Mouse (Mus musculus): ENCODE measurements around the gene Ccdc177. TPM values are rescaled to one million over a fixed set of nuclear protein-coding genes. Genes with fewer than 3 reads are reported as not detected.

Ccdc177 gene
- polyA plus RNA-seq, 1 experiment: not detected

GRCm38 (mm10) chr12:80724853-80725559 is 35.5 kb downstream of the Ccdc177 start:
- TF ChIP-seq CTCF (IDR thresholded peaks at IDR 0.05; ENCODE audit: low read depth, low read length): peak; percentile 67
- TF ChIP-seq POLR2A (IDR thresholded peaks at IDR 0.05; ENCODE audit: borderline replicate concordance, low read depth, low read length): no peak
- Histone ChIP-seq H3K4me3 (ENCODE audit: insufficient read depth, low read length) (no peak overlapping the region), H3K4me1 (ENCODE audit: control insufficient read depth, insufficient read depth, low read length) (peaks cover 8% of the 10 kb centered on the region), H3K27ac (ENCODE audit: insufficient read depth, low read depth, low read length) (no peak overlapping the region)

DNA sequence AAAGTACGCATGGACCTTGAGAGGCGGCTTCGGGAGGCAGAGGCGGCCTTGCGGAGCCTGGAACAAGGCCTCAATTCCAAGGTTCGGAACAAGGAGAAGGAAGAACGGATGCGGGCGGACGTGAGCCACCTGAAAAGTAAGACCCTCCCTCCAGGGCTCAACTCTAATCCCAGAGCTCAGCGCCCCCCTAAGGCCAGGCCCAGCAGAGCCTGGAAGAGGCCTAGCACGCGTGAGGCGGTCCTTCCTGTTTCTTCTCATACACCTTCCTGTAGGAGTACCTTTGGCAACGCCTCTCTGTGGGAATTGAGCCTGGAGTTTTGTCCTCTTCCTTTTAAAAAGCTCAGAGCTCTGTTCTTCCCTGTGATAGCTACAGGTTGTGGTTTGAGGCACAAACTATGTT is 39.0 kb downstream of the Ccdc177 start:
- no peak overlapping the region for H3K27ac ChIP-seq (ENCODE audit: insufficient read depth, low read depth, low read length)
- H3K4me3 ChIP-seq (ENCODE audit: insufficient read depth, low read length): no peak overlapping the region
- no peaks in the 10 kb centered on the region for H3K4me1 ChIP-seq (ENCODE audit: control insufficient read depth, insufficient read depth, low read length)
- TF ChIP-seq POLR2A (IDR thresholded peaks at IDR 0.05; ENCODE audit: borderline replicate concordance, low read depth, low read length) (no peak), CTCF (IDR thresholded peaks at IDR 0.05; ENCODE audit: low read depth, low read length) (no peak)

- no peak for TF ChIP-seq POLR2A (IDR thresholded peaks at IDR 0.05; ENCODE audit: borderline replicate concordance, low read depth, low read length)
- TF ChIP-seq CTCF (IDR thresholded peaks at IDR 0.05; ENCODE audit: low read depth, low read length): no peak
- no peaks in the 10 kb centered on the region for H3K4me1 ChIP-seq (ENCODE audit: control insufficient read depth, insufficient read depth, low read length)
- H3K4me3 ChIP-seq (ENCODE audit: insufficient read depth, low read length): no peak overlapping the region
- no peak overlapping the region for H3K27ac ChIP-seq (ENCODE audit: insufficient read depth, low read depth, low read length)
Observed at GRCm38 (mm10) chr12:80720507-80720906, 40.0 kb downstream of the Ccdc177 start.

GRCm38 (mm10) chr12:80719141-80719540 is 41.3 kb downstream of the Ccdc177 start:
- no peaks in the 10 kb centered on the region for H3K4me1 ChIP-seq (ENCODE audit: control insufficient read depth, insufficient read depth, low read length)
- H3K27ac ChIP-seq (ENCODE audit: insufficient read depth, low read depth, low read length): no peak overlapping the region
- no peak overlapping the region for H3K4me3 ChIP-seq (ENCODE audit: insufficient read depth, low read length)
- TF ChIP-seq CTCF (IDR thresholded peaks at IDR 0.05; ENCODE audit: low read depth, low read length) (no peak), POLR2A (IDR thresholded peaks at IDR 0.05; ENCODE audit: borderline replicate concordance, low read depth, low read length) (no peak)

DNA sequence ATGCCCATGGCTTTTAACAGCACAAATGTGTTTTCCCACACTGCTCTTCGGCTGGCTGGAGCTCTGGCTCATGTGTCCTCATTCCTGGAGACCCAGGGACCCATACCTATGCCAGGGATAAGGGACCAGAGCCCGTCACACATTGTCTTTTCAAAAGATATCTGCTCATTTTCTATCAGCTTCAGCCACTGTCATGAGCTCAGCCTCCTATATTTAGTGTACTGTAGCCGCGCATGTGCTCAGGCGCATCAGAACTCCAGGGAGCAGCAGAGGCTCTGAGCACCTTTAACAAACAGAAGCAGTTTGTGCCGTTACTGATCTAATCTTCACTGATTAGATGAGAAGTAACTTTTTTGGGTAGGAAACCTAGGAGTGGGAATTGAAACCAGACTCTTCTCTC is 44.6 kb downstream of the Ccdc177 start:
- H3K4me1 ChIP-seq (ENCODE audit: control insufficient read depth, insufficient read depth, low read length): no peaks in the 10 kb centered on the region
- TF ChIP-seq CTCF (IDR thresholded peaks at IDR 0.05; ENCODE audit: low read depth, low read length) (no peak), POLR2A (IDR thresholded peaks at IDR 0.05; ENCODE audit: borderline replicate concordance, low read depth, low read length) (no peak)
- no peak overlapping the region for H3K27ac ChIP-seq (ENCODE audit: insufficient read depth, low read depth, low read length)
- H3K4me3 ChIP-seq (ENCODE audit: insufficient read depth, low read length): no peak overlapping the region

GRCm38 (mm10) chr12:80706915-80707604 is 53.4 kb downstream of the Ccdc177 start:
- TF ChIP-seq CTCF (IDR thresholded peaks at IDR 0.05; ENCODE audit: low read depth, low read length) (no peak), POLR2A (IDR thresholded peaks at IDR 0.05; ENCODE audit: borderline replicate concordance, low read depth, low read length) (no peak)

DNA sequence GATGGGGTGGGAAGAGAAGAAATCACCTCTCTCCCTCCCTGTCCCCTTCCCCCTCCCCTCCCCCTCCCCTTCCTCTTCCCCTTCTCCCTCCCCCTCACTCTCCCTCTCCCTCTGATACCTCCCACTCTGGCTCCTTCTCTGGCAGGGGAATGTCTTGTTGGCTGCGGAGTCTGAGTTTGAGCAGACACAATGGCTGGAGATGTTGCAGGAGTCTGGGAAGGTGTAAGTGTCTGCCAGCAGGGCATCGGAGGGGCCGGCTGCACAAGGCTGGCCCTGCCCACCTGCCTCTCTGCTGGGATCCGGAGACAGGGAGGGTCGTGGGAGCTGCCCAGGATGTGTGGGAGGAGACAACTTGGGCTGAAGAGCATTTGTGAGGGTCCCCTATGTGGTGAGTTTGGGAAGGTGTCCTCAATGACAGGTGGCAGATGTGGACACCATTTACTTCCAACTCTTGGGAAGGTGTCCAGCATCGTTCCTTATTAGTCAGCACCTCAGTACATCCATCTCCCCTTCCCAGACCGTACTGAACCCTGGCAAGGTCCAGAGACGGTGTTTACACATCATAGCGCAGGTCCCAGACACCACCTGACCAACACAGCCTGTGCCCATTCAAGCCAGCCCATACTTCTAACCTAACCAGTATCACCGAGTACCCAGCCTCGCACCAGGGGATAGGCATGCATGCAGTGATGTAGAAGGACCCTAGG is 54.1 kb downstream of the Ccdc177 start:
- no peaks in the 10 kb centered on the region for H3K4me1 ChIP-seq (ENCODE audit: control insufficient read depth, insufficient read depth, low read length)
- no peak overlapping the region for H3K4me3 ChIP-seq (ENCODE audit: insufficient read depth, low read length)
- no peak overlapping the region for H3K27ac ChIP-seq (ENCODE audit: insufficient read depth, low read depth, low read length)
- TF ChIP-seq CTCF (IDR thresholded peaks at IDR 0.05; ENCODE audit: low read depth, low read length) (no peak), POLR2A (IDR thresholded peaks at IDR 0.05; ENCODE audit: borderline replicate concordance, low read depth, low read length) (no peak)

More at GRCm38 (mm10) chr12:80706915-80707604, 53.4 kb downstream of the Ccdc177 start:
- no peaks in the 10 kb centered on the region for H3K4me1 ChIP-seq (ENCODE audit: control insufficient read depth, insufficient read depth, low read length)
- H3K27ac ChIP-seq (ENCODE audit: insufficient read depth, low read depth, low read length): no peak overlapping the region
- no peak overlapping the region for H3K4me3 ChIP-seq (ENCODE audit: insufficient read depth, low read length)

Other genes with a start within 250 kb of the Ccdc177 start
- gene Galnt16, start 242.4 kb downstream of the Ccdc177 start, polyA plus RNA-seq (2012; ENCODE audit: insufficient read depth, insufficient read length, missing spikeins): not detected in 2 replicates
- 22.0 and 25.9 TPM in 2 replicates for gene Slc39a9, start 116.8 kb downstream of the Ccdc177 start, polyA plus RNA-seq (2012; ENCODE audit: insufficient read depth, insufficient read length, missing spikeins)
- gene Erh, start 116.3 kb downstream of the Ccdc177 start, polyA plus RNA-seq (2012; ENCODE audit: insufficient read depth, insufficient read length, missing spikeins): 30.6 and 31.9 TPM in 2 replicates
- not detected in 2 replicates for gene Plekhd1, start 68.1 kb downstream of the Ccdc177 start, polyA plus RNA-seq (2012; ENCODE audit: insufficient read depth, insufficient read length, missing spikeins)
- gene Susd6, start 29.8 kb upstream of the Ccdc177 start, polyA plus RNA-seq (2012; ENCODE audit: insufficient read depth, insufficient read length, missing spikeins): 144 and 157 TPM in 2 replicates
- 556 and 652 TPM in 2 replicates for gene Srsf5, start 184.8 kb upstream of the Ccdc177 start, polyA plus RNA-seq (2012; ENCODE audit: insufficient read depth, insufficient read length, missing spikeins)
- not detected in 2 replicates for gene Slc10a1, start 208.0 kb upstream of the Ccdc177 start, polyA plus RNA-seq (2012; ENCODE audit: insufficient read depth, insufficient read length, missing spikeins)